Mouse (Mus musculus): ENCODE data around the gene Msl1. TPM values are rescaled to one million over a fixed set of nuclear protein-coding genes. Genes with fewer than 3 reads are reported as not detected.

Msl1 gene
- polyA plus RNA-seq, 1 experiment from 2014 or later = 20.2 TPM

DNA sequence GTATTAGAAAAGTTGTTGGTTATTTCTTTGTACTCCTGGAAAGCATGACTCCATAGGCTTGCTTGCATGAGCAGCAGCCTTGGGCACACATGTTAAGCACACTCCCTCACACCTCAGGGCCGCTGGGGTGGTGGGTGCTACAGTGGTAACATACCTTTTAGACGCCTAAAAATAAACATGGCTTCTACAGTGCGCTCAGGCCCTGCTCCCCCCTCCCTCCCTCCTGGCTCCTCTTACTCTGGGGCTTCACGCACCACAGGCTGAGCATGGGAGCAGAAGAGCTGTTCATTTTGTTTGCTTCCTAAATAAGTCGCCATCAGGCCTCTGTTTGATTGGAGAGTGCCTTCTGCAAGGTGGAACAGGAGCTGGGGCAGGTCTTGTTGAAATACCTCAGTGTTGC lies 2.0 kb downstream of the Msl1 start:
- Histone ChIP-seq H3K36me3 (replicated peaks; ENCODE audit: control insufficient read depth, insufficient read depth, low read depth, low read length) (peaks cover 4% of the 10 kb centered on the region), H3K9me3 (replicated peaks; ENCODE audit: control insufficient read depth, low read length) (no peaks in the 10 kb centered on the region), H3K4me2 (ENCODE audit: low read depth, low read length) (peak overlapping the region; percentile 84), H3K4me1 (ENCODE audit: control insufficient read depth, insufficient read depth, low read length) (0 out of 2 replicates have a peak, but pooled peaks cover 2% of the 10 kb centered on the region), H3K4me3 (ENCODE audit: low read depth, low read length) (peak overlapping the region; percentile 97), H3K27me3 (ENCODE audit: control insufficient read depth, insufficient read depth, low read length) (no peaks in the 10 kb centered on the region), H3K27ac (replicated peaks; ENCODE audit: low read depth, low read length) (no peak overlapping the region), H3K9ac (replicated peaks; ENCODE audit: low read length) (peak overlapping the region; percentile 99)
- WGBS = 20% methylated on average over 5 of the region's 5 CpGs
- ATAC-seq (replicated peaks; ENCODE audit: insufficient number of reproducible peaks, low FRiP score, low TSS enrichment, low read depth) = no peak
- DNase-seq (ENCODE audit: low spot score) = no peak

DNA sequence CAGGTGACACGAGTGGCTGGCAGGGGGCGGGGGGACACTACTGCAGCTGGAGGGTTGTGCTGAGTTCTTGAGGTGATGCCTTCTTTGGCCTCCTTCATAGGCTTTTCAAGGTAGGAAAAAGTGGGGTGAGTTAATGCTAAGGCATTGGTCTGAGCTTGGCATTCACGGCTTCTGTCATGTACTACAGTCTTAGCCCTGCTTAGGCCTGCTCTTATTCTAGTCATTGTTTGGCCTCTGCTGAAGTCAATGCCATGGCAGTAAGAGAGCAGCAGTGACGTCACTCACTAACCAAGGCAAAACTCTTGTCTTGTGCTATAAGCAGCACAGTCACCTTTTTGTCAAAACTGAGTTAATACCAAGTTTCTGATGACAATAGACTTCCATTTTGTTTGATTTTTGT lies 2.6 kb downstream of the Msl1 start:
- no peak for DNase-seq (ENCODE audit: low spot score)
- Histone ChIP-seq H3K4me1 (ENCODE audit: control insufficient read depth, insufficient read depth, low read length) (0 out of 2 replicates have a peak, but pooled peaks cover 2% of the 10 kb centered on the region), H3K27me3 (ENCODE audit: control insufficient read depth, insufficient read depth, low read length) (no peaks in the 10 kb centered on the region), H3K36me3 (replicated peaks; ENCODE audit: control insufficient read depth, insufficient read depth, low read depth, low read length) (peaks cover 6% of the 10 kb centered on the region), H3K4me2 (ENCODE audit: low read depth, low read length) (peak overlapping the region; percentile 84), H3K27ac (replicated peaks; ENCODE audit: low read depth, low read length) (no peak overlapping the region), H3K9ac (replicated peaks; ENCODE audit: low read length) (no peak overlapping the region), H3K9me3 (replicated peaks; ENCODE audit: control insufficient read depth, low read length) (no peaks in the 10 kb centered on the region), H3K4me3 (ENCODE audit: low read depth, low read length) (peak overlapping the region; percentile 97)
- WGBS = 62% methylated on average over 4 of the region's 4 CpGs
- no peak for ATAC-seq (replicated peaks; ENCODE audit: insufficient number of reproducible peaks, low FRiP score, low TSS enrichment, low read depth)

DNA sequence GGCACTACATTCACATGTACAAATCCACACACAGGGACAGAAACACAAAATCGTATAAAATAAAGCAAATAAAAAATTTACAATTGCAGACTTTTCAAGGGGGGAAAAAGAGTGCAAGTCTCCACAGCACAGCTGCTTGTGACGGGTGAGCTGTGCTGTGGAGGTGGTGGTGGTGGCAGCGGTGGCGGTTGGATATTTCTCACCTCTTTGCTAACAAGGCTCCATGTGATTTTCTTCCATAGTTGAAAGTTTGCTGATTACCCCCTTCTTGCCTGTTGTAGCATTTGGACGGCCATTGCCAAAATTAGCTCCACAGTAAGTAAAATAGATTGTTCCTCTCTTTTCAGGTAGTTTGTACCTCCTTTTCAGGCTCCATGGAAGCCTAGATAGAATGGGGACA lies 9.3 kb downstream of the Msl1 start, which contains the start of gene Casc3:
Gene Casc3, plus strand, starts transcription at position 301 of the 400 bp plus-strand sequence.
- no peak within 1 kb of the TSS for H3K27ac ChIP-seq (replicated peaks; ENCODE audit: low read depth, low read length)
- DNase-seq (ENCODE audit: low spot score) = no peak
- H3K27me3 ChIP-seq (ENCODE audit: control insufficient read depth, insufficient read depth, low read length) = no peaks in the 10 kb centered on the region
- H3K4me1 ChIP-seq (ENCODE audit: control insufficient read depth, insufficient read depth, low read length) = no peaks in the 10 kb centered on the region
- no peak within 1 kb of the TSS for H3K4me3 ChIP-seq (ENCODE audit: low read depth, low read length)
- no peaks in the 10 kb centered on the region for H3K9me3 ChIP-seq (replicated peaks; ENCODE audit: control insufficient read depth, low read length)
- H3K9ac ChIP-seq (replicated peaks; ENCODE audit: low read length) = no peak within 1 kb of the TSS
- H3K4me2 ChIP-seq (ENCODE audit: low read depth, low read length) = no peak within 1 kb of the TSS
- ATAC-seq (replicated peaks; ENCODE audit: insufficient number of reproducible peaks, low FRiP score, low TSS enrichment, low read depth) = no peak
- H3K36me3 ChIP-seq (replicated peaks; ENCODE audit: control insufficient read depth, insufficient read depth, low read depth, low read length) = peaks cover 7% of the 10 kb centered on the region
- WGBS = 93% methylated on average over 5 of the region's 5 CpGs

DNA sequence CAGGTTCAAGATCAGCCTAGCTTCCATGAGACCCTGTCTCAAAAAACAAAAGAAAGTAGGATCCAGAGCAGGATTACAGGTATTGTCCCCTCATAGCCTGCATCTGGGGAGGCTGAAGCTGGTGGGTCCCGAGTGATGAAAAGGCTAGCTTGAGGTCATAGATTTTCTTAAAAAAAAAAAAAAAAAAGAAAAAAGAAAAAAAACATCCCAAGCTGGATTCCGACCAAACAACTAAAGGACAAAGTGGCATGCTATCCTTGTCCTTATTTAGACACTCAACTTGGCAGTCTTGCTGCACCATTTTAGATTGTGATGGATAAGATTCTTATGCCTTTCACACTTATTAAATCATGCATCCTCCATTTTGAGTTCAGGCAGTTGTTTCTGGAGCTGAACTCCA lies 13.1 kb downstream of the Msl1 start:
- Histone ChIP-seq H3K27me3 (ENCODE audit: control insufficient read depth, insufficient read depth, low read length) (no peaks in the 10 kb centered on the region), H3K27ac (replicated peaks; ENCODE audit: low read depth, low read length) (no peak overlapping the region), H3K9ac (replicated peaks; ENCODE audit: low read length) (no peak overlapping the region), H3K9me3 (replicated peaks; ENCODE audit: control insufficient read depth, low read length) (no peaks in the 10 kb centered on the region), H3K4me3 (ENCODE audit: low read depth, low read length) (no peak overlapping the region), H3K36me3 (replicated peaks; ENCODE audit: control insufficient read depth, insufficient read depth, low read depth, low read length) (peaks cover 4% of the 10 kb centered on the region), H3K4me2 (ENCODE audit: low read depth, low read length) (no peak overlapping the region), H3K4me1 (ENCODE audit: control insufficient read depth, insufficient read depth, low read length) (no peaks in the 10 kb centered on the region)
- 80% methylated on average over 2 of the region's 2 CpGs for WGBS
- no peak for ATAC-seq (replicated peaks; ENCODE audit: insufficient number of reproducible peaks, low FRiP score, low TSS enrichment, low read depth)
- DNase-seq (ENCODE audit: low spot score) = no peak

DNA sequence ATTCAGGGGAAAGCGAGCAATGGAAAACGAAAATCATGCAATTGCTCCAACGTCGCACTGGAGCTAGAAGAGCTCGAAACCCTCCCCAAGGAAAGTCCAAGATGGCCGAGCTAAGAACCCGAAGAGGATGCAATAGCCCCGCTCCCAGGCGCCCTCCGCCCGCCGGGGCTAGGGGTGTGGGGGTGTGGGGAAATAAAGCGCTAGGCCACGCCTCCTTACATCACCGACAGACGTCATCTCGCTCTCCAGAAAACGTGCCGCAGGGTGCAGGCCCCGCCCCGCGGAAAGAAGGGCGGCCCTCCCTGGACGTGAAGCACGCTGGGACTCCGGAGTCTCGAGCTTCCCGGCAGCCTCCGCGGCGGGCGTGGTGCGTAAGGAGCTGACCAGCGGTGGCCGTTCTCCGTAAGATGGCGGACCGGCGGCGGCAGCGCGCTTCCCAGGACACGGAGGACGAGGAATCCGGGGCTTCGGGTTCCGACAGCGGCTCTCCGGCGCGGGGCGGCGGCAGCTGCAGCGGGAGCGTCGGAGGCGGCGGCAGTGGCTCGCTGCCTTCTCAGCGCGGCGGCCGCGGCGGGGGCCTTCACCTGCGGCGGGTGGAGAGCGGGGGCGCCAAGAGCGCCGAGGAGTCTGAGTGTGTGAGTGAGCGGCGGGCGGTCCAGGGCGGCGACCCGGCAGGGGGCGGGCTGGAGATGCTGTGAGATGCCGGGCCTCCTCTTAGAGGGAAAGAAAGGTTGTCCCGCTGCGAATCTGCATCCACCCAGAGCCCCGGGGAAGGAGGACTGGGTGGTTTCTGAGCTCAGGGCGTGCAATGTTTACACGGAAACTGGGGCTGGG lies 14.4 kb downstream of the Msl1 start:
- WGBS = under 1% methylated on average over 78 of the region's 84 CpGs
- peaks cover 4% of the 10 kb centered on the region; the same call in 1 of the 2 replicates for H3K36me3 ChIP-seq (replicated peaks; ENCODE audit: control insufficient read depth, insufficient read depth, low read depth, low read length)

DNA sequence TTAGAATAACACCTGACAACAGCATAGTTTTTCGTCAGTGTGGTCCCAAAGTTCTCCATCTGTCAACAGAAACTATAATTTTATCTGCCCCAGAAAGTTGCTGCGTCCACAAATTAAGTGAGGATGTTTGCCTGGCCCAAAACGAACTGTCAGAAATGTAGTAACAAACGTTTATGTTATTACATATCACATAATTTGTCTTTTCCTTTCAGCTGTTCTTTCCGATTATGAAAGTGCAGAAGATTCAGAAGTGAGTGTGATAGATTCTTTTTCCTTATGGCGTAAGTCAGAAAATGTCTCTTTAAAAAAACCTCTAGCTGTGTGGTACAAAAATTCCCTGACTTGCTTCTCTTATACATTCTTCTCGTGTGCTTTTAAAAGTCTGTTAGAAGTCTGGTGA lies 15.4 kb downstream of the Msl1 start:
- H3K27ac ChIP-seq (replicated peaks; ENCODE audit: low read depth, low read length) = no peak overlapping the region
- no peaks in the 10 kb centered on the region for H3K27me3 ChIP-seq (ENCODE audit: control insufficient read depth, insufficient read depth, low read length)
- H3K9me3 ChIP-seq (replicated peaks; ENCODE audit: control insufficient read depth, low read length) = no peaks in the 10 kb centered on the region
- H3K4me2 ChIP-seq (ENCODE audit: low read depth, low read length) = peak overlapping the region; percentile 78
- 71% methylated on average over 7 of the region's 7 CpGs for WGBS
- no peaks in the 10 kb centered on the region for H3K4me1 ChIP-seq (ENCODE audit: control insufficient read depth, insufficient read depth, low read length)
- DNase-seq (ENCODE audit: low spot score) (no peak), ATAC-seq (replicated peaks; ENCODE audit: insufficient number of reproducible peaks, low FRiP score, low TSS enrichment, low read depth) (no peak)
- H3K9ac ChIP-seq (replicated peaks; ENCODE audit: low read length) = peak overlapping the region; percentile 95
- H3K36me3 ChIP-seq (replicated peaks; ENCODE audit: control insufficient read depth, insufficient read depth, low read depth, low read length) = no peaks in the 10 kb centered on the region; the same call in 1 of the 2 replicates
- peak overlapping the region; percentile 92 for H3K4me3 ChIP-seq (ENCODE audit: low read depth, low read length)

More for the DNA sequence above, 14.4 kb downstream of the Msl1 start:
- Histone ChIP-seq H3K27ac (replicated peaks; ENCODE audit: low read depth, low read length) (peak overlapping the region; percentile 97), H3K9me3 (replicated peaks; ENCODE audit: control insufficient read depth, low read length) (no peaks in the 10 kb centered on the region), H3K4me1 (ENCODE audit: control insufficient read depth, insufficient read depth, low read length) (no peaks in the 10 kb centered on the region), H3K4me2 (ENCODE audit: low read depth, low read length) (peak overlapping the region; percentile 78), H3K9ac (replicated peaks; ENCODE audit: low read length) (peak overlapping the region; percentile 95), H3K27me3 (ENCODE audit: control insufficient read depth, insufficient read depth, low read length) (no peaks in the 10 kb centered on the region), H3K4me3 (ENCODE audit: low read depth, low read length) (peak overlapping the region; percentile 92)
- ATAC-seq (replicated peaks; ENCODE audit: insufficient number of reproducible peaks, low FRiP score, low TSS enrichment, low read depth) (peak; percentile 98), DNase-seq (ENCODE audit: low spot score) (peak; percentile 99)

DNA sequence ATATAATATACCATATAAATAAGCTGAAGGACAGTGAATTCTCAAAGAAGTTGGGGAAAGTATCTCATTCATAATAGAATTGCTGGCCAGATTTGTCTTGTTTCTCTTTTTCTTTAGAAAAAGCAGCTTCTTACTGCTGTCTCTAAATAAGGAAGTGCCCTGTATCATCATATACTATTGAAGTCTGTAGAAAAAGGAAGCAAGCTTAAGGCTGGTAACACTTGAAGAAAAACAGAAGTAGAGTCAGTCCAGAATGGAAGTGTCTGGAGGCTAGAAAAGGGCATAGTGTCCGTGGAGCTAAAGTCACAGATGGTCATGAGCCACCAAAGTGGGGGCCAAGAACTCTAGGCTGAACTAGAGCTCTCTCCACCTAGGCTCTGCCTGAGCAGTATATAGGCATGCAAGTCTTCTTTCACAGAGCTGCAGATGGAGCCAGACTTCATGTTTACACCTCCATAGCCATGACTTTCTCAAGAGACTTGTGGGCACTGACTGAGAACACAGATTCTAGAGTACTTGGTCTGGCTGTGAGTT lies 21.5 kb downstream of the Msl1 start:
- Histone ChIP-seq H3K27me3 (ENCODE audit: control insufficient read depth, insufficient read depth, low read length) (no peaks in the 10 kb centered on the region), H3K9me3 (replicated peaks; ENCODE audit: control insufficient read depth, low read length) (no peaks in the 10 kb centered on the region), H3K4me3 (ENCODE audit: low read depth, low read length) (no peak overlapping the region), H3K27ac (replicated peaks; ENCODE audit: low read depth, low read length) (no peak overlapping the region), H3K4me2 (ENCODE audit: low read depth, low read length) (no peak overlapping the region), H3K36me3 (replicated peaks; ENCODE audit: control insufficient read depth, insufficient read depth, low read depth, low read length) (peaks cover 19% of the 10 kb centered on the region), H3K4me1 (ENCODE audit: control insufficient read depth, insufficient read depth, low read length) (no peaks in the 10 kb centered on the region), H3K9ac (replicated peaks; ENCODE audit: low read length) (no peak overlapping the region)
- WGBS = 90% methylated on average over 1 of the region's 1 CpGs
- ATAC-seq (replicated peaks; ENCODE audit: insufficient number of reproducible peaks, low FRiP score, low TSS enrichment, low read depth) (no peak), DNase-seq (ENCODE audit: low spot score) (no peak)

DNA sequence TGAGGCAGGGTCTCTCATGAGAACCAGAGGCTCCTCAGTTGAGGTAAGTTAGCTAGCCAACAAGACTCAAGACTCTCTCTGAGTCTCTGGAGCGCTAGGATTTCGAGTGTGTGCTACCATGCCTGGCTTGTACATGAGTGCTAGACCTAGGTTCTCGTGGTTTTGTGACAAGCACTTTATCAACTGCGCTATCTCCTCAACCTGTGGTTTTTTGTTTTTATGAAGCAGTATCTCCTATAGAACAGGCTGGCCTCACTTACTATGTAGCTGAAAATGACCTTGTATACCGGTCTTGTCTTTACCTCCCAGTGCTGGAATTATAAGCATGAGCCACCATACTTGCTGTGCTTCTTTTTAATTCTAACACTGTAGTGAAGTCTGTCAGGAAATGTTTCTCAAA lies 25.7 kb downstream of the Msl1 start:
- Histone ChIP-seq H3K4me2 (ENCODE audit: low read depth, low read length) (no peak overlapping the region), H3K36me3 (replicated peaks; ENCODE audit: control insufficient read depth, insufficient read depth, low read depth, low read length) (peaks cover 27% of the 10 kb centered on the region), H3K27me3 (ENCODE audit: control insufficient read depth, insufficient read depth, low read length) (no peaks in the 10 kb centered on the region), H3K4me1 (ENCODE audit: control insufficient read depth, insufficient read depth, low read length) (no peaks in the 10 kb centered on the region), H3K27ac (replicated peaks; ENCODE audit: low read depth, low read length) (no peak overlapping the region), H3K9me3 (replicated peaks; ENCODE audit: control insufficient read depth, low read length) (no peaks in the 10 kb centered on the region), H3K9ac (replicated peaks; ENCODE audit: low read length) (no peak overlapping the region), H3K4me3 (ENCODE audit: low read depth, low read length) (no peak overlapping the region)
- no peak for DNase-seq (ENCODE audit: low spot score)
- ATAC-seq (replicated peaks; ENCODE audit: insufficient number of reproducible peaks, low FRiP score, low TSS enrichment, low read depth) = no peak
- WGBS = 91% methylated on average over 5 of the region's 5 CpGs

Data from embryonic facial prominence, embryonic 11.5 days (tissue).